Mouse (Mus musculus) kidney, adult 18-20 months (tissue): ENCODE data around the gene Cpa1.

Source experiments
- DNase-seq: peaks from one replicate; pipeline ENCODE4 v3.0.0; 2021

The Cpa1 gene

GRCm38 (mm10) chr6:30621986-30622389 is 17.0 kb upstream of the Cpa1 start:
- no peak for DNase-seq

GRCm38 (mm10) chr6:30624763-30625162 is 14.3 kb upstream of the Cpa1 start:
- DNase-seq: no peak

DNA sequence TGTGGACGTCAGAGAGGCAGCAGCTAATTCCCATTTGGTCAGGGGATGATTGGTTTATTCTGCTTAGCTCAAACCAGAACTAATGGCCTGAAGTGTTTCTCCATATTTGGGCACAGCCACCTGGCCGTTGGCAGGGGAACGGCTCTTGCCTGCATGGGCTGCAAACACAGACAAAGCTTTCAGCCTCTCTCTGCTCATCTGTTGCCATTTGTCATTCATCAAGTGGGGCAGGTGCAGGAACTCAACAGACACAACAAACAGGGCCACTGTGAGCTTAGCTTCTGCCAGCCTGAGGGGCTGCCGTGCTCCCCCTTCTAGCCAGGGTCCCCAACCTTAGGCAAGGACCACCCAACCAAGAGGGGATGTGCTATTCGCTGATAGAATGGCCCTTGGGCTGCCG is 10.9 kb upstream of the Cpa1 start:
- no peak for DNase-seq

DNA sequence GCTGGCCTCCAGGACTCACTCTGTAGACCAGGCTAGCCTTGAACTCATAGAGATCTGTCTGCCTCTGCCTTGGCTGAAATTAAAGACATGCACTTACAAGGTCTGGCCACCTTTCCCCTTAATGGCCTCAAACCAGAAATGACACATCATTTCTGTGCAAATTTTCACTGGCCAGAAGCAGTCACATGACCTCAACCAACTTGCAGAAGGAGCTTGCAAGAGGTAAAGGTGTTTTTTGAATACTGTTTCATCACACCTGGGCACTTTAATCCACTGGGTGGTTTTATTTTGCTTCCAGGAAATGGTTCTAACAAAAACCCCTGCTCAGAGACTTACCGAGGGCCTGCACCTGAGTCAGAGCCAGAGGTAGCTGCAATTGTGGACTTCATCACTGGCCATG is 9.0 kb upstream of the Cpa1 start:
- no peak for DNase-seq

- DNase-seq: no peak
Measured at GRCm38 (mm10) chr6:30635361-30635862, 3.6 kb upstream of the Cpa1 start.

DNA sequence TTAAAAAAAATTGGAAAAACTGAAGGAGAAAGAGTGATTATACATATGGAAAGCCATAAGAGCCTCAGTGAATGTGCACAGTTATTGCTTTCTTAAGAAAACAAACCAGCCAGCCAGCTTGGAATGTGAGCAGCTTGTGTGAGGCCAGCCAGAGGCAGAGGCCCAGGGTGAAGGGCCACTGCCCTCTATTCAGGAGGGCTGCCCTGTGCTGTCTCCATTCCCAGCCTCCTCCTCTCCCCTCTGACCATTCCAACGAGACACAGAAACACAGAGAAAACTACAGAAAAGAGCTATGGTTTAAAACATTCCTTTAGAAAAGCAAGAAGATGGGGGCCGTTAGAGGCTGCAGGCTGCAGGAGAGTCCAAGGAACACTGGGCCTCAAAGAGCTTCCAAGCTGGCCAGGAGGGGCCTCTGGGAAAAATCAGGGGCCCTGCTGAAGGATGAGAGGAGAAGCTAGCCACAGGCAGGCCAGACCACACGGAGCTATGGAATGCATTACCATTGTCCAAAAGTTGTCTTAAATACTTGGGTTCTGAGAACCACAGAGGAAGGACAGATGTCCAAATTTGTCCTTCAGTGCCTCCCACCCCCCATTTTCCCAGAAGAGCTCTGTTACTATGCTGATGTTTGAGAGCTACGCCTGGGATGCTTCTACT is 2.7 kb upstream of the Cpa1 start:
- DNase-seq: no peak

GRCm38 (mm10) chr6:30643694-30644460 is 4.9 kb downstream of the Cpa1 start:
- no peak for DNase-seq

GRCm38 (mm10) chr6:30644462-30644861 is 5.4 kb downstream of the Cpa1 start:
- no peak for DNase-seq

GRCm38 (mm10) chr6:30645379-30645778 is 6.4 kb downstream of the Cpa1 start:
- no peak for DNase-seq

DNA sequence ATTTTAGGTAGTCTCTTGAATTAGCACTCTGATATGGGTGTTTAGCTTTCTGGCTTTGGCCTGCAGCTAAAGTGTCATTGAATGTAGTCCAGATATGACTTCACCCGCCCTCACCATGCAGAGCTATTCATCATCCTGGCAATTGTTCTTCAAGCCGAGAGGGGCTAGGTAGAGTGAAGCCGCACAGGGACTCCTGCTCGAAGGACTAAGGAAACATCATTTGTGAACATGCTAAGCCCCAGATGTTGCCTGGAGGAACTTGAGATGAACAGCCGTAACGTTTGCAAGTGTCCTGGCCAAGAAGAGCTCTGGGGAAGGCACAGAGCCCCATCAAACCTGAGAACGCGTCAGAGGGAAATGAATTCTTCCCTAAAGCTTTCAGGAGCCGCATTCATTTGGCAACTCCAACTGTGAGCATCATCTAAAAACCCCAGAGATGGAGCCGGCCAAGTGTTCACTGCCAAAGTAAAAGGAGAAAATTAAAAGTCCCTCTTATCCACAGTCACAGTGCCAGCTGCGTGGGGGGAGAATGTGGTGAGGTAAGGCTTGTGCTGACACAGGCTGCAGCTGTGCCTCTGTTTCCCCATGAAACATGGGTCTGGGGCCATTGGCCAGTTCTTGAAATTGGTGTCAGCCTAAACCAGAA is 10.8 kb downstream of the Cpa1 start:
- no peak for DNase-seq

GRCm38 (mm10) chr6:30652425-30653188 is 13.6 kb downstream of the Cpa1 start:
- no peak for DNase-seq

- no peak for DNase-seq
Measured at GRCm38 (mm10) chr6:30653518-30653917, 14.5 kb downstream of the Cpa1 start.

DNA sequence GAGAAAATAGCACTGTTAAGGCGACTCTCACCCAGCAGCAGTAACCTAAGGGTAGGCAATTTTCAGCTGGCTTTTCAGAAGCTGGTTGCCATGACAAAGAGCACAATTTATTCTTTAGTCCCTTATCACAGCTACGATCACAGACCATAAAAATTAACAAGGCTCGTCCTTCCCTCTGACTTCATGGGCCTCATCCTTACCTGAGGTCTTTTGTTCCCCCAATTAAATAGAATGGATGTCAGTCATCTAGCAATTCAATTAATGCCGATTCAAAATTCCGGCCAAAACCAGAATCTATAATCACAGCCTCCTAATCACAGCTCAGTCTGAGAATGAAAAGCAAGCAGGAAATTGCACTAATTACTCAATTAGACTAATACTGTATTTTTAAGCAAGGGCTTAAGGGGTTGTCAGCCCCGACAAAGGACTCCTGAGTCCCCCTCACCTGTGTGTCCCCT is 15.4 kb downstream of the Cpa1 start:
- DNase-seq: no peak

- DNase-seq: no peak
Measured at GRCm38 (mm10) chr6:30654932-30655331, 15.9 kb downstream of the Cpa1 start.

GRCm38 (mm10) chr6:30657279-30657678 is 18.3 kb downstream of the Cpa1 start:
- no peak for DNase-seq

DNA sequence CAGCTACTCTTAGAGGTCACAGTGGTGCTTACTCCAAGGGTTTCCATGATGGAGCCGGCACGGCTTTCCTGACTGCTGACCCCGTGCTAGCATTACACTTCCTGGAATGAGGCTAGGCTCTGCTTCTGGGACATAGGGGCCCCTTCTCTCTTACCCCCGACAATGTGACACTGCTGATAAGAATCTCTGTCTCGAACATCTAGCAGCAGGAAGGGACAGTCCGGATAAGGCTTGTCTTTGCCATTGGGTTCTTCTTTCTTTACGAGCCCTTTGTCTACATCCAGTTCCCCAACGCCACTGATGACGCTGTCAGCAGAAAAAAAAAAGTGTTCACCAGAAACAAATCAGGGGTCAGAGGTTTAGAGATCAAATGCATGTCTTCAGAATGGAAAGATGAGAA is 19.6 kb downstream of the Cpa1 start:
- no peak for DNase-seq

DNA sequence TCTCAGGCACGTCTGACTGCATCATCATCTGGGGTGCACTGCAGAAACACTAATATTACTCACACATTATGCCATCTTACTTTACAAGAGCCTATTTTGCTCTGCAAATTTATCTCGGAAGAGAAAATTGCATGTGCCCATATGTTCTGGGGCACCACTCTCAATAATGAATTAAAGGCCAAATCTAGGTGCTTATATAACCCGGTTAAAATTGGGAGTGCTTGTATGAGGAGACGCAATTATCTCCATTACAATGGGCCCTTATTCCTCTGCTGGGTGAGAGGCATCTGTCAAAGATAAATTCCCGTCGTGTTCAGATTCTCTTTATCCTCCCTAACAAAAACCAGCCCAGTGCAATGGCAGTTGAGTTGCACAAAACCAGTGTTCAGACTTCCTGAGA is 25.8 kb downstream of the Cpa1 start:
- DNase-seq: no peak

DNA sequence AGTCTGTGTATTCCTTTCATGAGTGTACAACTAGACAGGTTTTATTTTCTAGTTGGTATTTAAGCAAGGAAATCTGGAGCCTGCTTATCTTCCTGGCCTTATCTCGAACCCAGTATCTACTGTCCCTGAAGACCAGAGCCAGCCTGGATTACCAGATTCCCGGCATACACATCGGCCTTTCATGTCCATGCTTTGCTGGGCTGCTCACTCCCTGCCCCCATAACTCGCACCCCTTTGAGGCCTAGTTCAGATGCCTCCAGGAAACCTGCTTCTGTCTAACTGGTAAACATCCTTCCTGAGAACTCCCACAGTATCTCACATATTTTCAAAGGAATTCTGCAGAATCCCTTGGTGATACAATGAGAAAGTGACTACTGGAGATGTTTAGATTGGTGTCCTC is 26.3 kb downstream of the Cpa1 start:
- DNase-seq: no peak

- DNase-seq: no peak
Measured at GRCm38 (mm10) chr6:30666043-30666442, 27.0 kb downstream of the Cpa1 start.

DNA sequence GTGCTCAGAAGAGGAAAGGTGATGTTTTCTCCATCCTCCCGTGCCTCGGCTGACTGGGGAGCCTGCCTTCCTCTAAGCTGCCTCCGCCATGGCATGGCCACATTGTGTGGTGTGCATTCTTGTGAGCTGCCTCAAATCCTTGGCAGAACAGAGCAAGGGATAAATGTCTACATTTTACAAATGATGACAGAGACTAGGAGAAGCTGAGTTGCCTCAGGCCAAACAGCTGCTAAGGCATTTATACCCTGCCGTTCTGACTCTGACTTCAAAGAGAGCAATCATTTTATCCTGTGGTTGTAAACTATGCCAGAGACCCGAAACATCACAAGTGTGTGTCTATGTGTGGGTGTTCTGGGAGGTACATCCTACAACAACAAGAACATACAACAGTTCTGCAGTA is 28.6 kb downstream of the Cpa1 start:
- no peak for DNase-seq

DNA sequence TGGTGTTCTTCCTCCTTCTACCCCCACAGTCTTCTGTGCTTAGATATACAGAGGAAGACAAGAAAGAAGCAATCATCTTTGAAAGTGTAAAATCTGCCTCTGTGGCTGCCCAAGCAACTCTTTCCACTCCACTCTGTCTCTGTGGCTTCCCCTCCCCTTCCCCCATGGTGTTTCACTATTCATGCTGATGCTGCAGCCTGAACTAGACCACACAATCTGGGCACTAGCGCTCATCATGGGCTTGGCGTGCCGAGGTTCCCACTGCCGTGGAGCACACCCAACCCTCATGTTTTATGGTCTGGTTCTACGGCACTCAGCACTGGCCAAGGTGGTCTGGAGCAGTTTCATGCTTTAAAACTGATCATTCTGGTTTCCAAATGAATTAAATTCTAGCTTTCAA is 32.7 kb downstream of the Cpa1 start:
- DNase-seq: no peak

DNA sequence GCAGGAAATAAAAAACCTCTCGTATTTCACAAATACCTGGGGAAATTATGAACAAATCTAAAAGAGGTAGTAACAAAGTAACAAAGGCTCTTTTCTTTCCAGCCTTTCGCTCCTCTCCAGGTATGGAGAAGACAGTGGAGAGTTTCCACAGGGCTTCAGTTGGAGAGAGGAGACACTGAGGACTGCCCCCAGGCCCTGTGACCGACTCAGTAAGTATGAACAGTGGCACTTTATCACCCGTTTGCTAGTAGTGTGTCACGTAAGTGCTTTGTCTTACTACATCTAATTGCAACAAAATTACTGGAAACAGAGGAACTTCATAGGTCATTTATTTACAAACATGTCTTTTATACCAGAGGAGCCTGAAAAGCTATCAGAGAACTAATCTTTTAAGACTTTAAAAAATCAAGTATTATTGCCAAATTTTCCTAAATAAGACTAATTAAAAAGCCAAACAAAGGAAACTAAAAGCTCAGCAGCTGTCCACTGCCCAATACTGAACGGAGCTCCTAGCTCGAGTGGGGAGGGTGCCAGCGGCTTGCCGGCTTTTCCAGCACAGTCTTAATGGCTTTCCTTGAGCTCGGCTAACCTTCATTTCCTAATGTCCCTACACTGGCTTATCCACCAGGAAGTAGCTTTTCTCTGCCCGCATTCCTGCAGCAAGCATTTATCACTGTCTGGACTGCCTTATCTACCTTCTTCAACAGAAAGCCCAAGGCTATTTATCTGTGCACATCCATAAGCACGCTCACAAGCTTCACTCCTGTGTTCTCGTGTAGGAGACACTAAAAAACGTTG is 34.9 kb downstream of the Cpa1 start:
- peak; percentile 13 for DNase-seq
